Mouse (Mus musculus): ENCODE data around the gene Sult1c1. TPM values are rescaled to one million over a fixed set of nuclear protein-coding genes. Genes with fewer than 3 reads are reported as not detected.

Sult1c1 gene
- polyA plus RNA-seq, 1 experiment from 2014 or later: not detected

Other genes starting within 250 kb of the Sult1c1 start
- gene Sult1c2, start 144.3 kb downstream of the Sult1c1 start, polyA plus RNA-seq (2014; fragmentation: Nextera tagmentation; extraction: Ambion mirVana): not detected in 2 replicates